Mouse (Mus musculus) spleen, postnatal 36 days (tissue): ENCODE data around the gene Sprtn.

Experiments used
- DNase-seq, 2 experiments: peaks; one replicate each; pipeline ENCODE4 v3.0.0; 2022; ENCODE audit warnings: low spot score in 2 of 2, mixed read lengths in 1 of 2

Sprtn gene

DNA sequence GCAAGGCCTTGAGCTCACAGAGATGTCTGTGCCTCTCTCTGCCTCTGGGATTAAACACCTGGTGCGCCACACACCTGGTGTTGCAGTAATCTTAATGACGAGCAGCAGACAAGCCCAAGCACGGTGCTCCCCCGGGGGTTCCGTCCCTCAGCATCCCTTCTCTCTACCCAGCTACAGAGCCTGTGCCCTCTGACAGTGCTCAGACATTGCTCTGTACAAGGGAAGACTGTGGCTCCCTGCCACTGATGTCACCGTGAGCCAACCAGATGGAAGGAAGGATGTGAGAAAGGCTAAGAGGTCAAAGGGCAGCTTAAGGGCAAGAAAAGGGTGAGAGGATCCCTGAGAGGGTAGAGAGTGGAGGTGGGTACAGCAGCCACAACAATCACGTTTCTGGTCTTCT is 46.7 kb downstream of the Sprtn start:
- no peak for DNase-seq

GRCm38 (mm10) chr8:124947865-124948732 is 50.4 kb downstream of the Sprtn start:
- peak; percentile 24 for DNase-seq

GRCm38 (mm10) chr8:124948733-124949111 is 51.0 kb downstream of the Sprtn start:
- peak in 1 of 2 experiments; percentile 5 for DNase-seq

DNA sequence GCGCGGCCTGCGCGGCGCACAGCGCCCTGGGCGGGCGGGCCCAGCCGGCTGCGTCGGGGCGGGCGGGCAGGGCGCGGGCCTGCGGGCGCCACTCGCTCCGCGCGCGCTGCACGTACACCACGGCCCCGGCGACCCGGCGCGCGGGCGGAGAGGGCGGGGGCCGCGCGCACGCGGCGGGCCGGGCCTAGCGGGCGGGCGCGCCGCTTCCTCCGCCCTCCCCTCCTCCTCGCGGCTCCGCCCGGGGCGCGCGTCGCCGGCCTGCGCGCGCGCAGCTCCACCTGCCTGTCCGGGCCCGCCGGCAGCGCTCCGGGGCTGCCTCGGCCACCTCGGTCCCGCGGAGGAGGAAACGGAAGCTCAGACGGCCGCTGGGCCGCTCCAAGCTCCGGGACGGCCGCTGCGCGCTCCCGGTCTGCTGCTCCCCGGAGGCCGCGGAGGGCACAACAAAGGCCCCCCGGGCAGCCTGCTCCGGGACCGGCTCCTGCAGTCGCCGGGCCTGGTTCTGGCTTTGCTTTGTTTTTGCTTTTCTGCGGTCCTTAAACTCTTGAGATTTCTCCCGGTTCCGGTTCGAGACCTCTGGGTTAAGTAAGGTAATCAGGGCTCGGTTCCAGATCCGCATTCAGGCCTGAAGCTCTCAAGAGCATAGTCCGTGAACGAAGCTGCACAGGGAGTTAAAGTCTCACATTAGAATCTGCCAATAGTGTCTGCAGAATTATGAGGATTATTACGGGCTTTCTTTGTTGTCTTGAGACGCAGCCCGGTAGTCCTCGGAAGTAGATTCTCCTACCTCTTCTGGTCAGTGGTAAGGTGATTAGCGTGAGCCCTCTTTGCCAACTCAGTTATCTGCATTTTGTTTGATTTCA is 51.8 kb downstream of the Sprtn start, which contains the start of gene Egln1:
Egln1 (minus strand) TSS at position 116 of the 860 bp plus-strand sequence.
- DNase-seq = peak; percentile 81 to 85

GRCm38 (mm10) chr8:124950069-124950456 is 52.4 kb downstream of the Sprtn start:
- no peak for DNase-seq

GRCm38 (mm10) chr8:124950865-124951264 is 53.2 kb downstream of the Sprtn start:
- DNase-seq = no peak

GRCm38 (mm10) chr8:124953188-124953587 is 55.5 kb downstream of the Sprtn start:
- DNase-seq = no peak

DNA sequence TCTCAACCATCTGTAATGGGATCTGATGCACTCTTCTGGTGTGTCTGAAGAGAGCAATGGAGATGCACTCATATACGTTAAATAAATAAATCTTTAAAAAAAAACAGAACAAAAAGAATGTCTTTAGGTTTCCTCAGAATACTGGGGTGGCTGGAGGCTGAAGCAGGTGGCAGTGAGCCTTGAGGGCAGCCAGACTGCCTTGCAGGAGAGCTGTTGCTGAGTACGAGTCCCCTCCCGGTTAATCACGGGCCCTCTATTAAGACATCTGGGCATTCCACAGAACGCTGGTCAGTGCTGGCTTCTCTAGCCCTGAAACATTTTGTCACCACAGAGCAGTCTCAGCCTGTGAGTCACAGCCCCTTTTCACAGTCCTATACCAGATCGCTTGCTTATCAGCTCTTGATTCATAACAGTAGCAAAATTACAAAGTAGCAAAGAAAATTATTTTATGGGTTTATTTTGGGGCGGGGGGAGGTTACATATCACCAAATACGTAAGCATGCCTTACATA is 56.9 kb downstream of the Sprtn start:
- no peak for DNase-seq
